Mouse (Mus musculus) c-Kit-positive CD71-negative TER-119-negative erythroid progenitor cells, embryonic 14.5 days (primary cell): ENCODE results near the gene Lpp.

Experiments
- DNase-seq: peaks from one replicate; pipeline ENCODE4 v3.0.0-alpha.2; 2013; ENCODE audit warnings: low read depth

Gene Lpp

GRCm38 (mm10) chr16:24471029-24471428 lies 77.7 kb downstream of the Lpp start:
- DNase-seq = no peak

GRCm38 (mm10) chr16:24471801-24472200 lies 78.5 kb downstream of the Lpp start:
- DNase-seq = no peak

GRCm38 (mm10) chr16:24473966-24474365 lies 80.7 kb downstream of the Lpp start:
- no peak for DNase-seq

GRCm38 (mm10) chr16:24474781-24475180 lies 81.5 kb downstream of the Lpp start:
- DNase-seq = peak; percentile 17

- no peak for DNase-seq
Measured at GRCm38 (mm10) chr16:24475305-24475947, 82.1 kb downstream of the Lpp start.

- DNase-seq = no peak
Measured at GRCm38 (mm10) chr16:24476911-24477401, 83.6 kb downstream of the Lpp start.

- no peak for DNase-seq
Measured at GRCm38 (mm10) chr16:24478006-24478405, 84.7 kb downstream of the Lpp start.

- DNase-seq = no peak
Measured at GRCm38 (mm10) chr16:24478851-24479250, 85.5 kb downstream of the Lpp start.

- no peak for DNase-seq
Measured at GRCm38 (mm10) chr16:24482648-24483047, 89.3 kb downstream of the Lpp start.

GRCm38 (mm10) chr16:24483527-24484101 lies 90.3 kb downstream of the Lpp start:
- DNase-seq = no peak

- no peak for DNase-seq
Measured at GRCm38 (mm10) chr16:24487782-24488241, 94.5 kb downstream of the Lpp start.

GRCm38 (mm10) chr16:24489516-24490285 lies 96.4 kb downstream of the Lpp start:
- no peak for DNase-seq

GRCm38 (mm10) chr16:24490751-24491485 lies 97.6 kb downstream of the Lpp start:
- DNase-seq = no peak

- DNase-seq = no peak
Measured at GRCm38 (mm10) chr16:24491486-24491758, 98.1 kb downstream of the Lpp start.

- DNase-seq = no peak
Measured at GRCm38 (mm10) chr16:24492194-24492940, 99.1 kb downstream of the Lpp start.

- no peak for DNase-seq
Measured at GRCm38 (mm10) chr16:24494531-24494930, 101.2 kb downstream of the Lpp start.

GRCm38 (mm10) chr16:24495461-24495860 lies 102.2 kb downstream of the Lpp start:
- no peak for DNase-seq

- no peak for DNase-seq
Measured at GRCm38 (mm10) chr16:24496635-24497034, 103.3 kb downstream of the Lpp start.

GRCm38 (mm10) chr16:24497413-24497812 lies 104.1 kb downstream of the Lpp start:
- DNase-seq = no peak

GRCm38 (mm10) chr16:24498103-24498659 lies 104.9 kb downstream of the Lpp start:
- DNase-seq = no peak

- DNase-seq = no peak
Measured at GRCm38 (mm10) chr16:24501197-24501596, 107.9 kb downstream of the Lpp start.
